Mouse (Mus musculus): ENCODE data around the gene Pex3.
A peak's percentile ranks its signal among the peaks of the same experiment; 100 is the strongest.
"Not testable (repeated sequence)": the region's sequence is repeated elsewhere in the genome, so short reads cannot be mapped to it uniquely, and the experiment has no call there.

Gene Pex3

GRCm38 (mm10) chr10:13534751-13535150 lies 18.2 kb downstream of the Pex3 start:
- DNase-seq = no peak

- no peak for DNase-seq
These were observed 24.8 kb downstream of the Pex3 start for GRCm38 (mm10) chr10:13528155-13528554.

- peak; percentile 33 for DNase-seq
These were observed 31.1 kb downstream of the Pex3 start for GRCm38 (mm10) chr10:13521857-13522256.

- DNase-seq = no peak
These were observed 50.6 kb downstream of the Pex3 start for GRCm38 (mm10) chr10:13502371-13502770.

GRCm38 (mm10) chr10:13501533-13501932 lies 51.4 kb downstream of the Pex3 start:
- DNase-seq = not testable (repeated sequence)

- DNase-seq = peak; percentile 95
These were observed 51.9 kb downstream of the Pex3 start for GRCm38 (mm10) chr10:13500938-13501496.

- DNase-seq = peak; percentile 17
These were observed 52.5 kb downstream of the Pex3 start for GRCm38 (mm10) chr10:13500473-13500872.

GRCm38 (mm10) chr10:13499331-13499730 lies 53.6 kb downstream of the Pex3 start, which contains the start of gene Fuca2:
Gene Fuca2, plus strand, starts transcription at chr10:13499540.
- peak; percentile 4 for DNase-seq

- DNase-seq = no peak
These were observed 56.6 kb downstream of the Pex3 start for GRCm38 (mm10) chr10:13496315-13496714.

GRCm38 (mm10) chr10:13493978-13494686 lies 58.8 kb downstream of the Pex3 start:
- DNase-seq = no peak

GRCm38 (mm10) chr10:13489671-13490070 lies 63.3 kb downstream of the Pex3 start:
- DNase-seq = no peak

GRCm38 (mm10) chr10:13485958-13486357 lies 67.0 kb downstream of the Pex3 start:
- DNase-seq = no peak

- DNase-seq = no peak
These were observed 73.6 kb downstream of the Pex3 start for GRCm38 (mm10) chr10:13479341-13479740.

- DNase-seq = no peak
These were observed 77.8 kb downstream of the Pex3 start for GRCm38 (mm10) chr10:13475121-13475520.

GRCm38 (mm10) chr10:13474568-13474955 lies 78.4 kb downstream of the Pex3 start:
- DNase-seq = no peak
